Mouse (Mus musculus) bone marrow, adult 2 months (tissue): ENCODE results near the gene Elmod3.

Source experiments
- CTCF ChIP-seq: fragments of 200-500 bp; IDR thresholded peaks from 2 replicates; pipeline ENCODE4 v1.5.1; 2011; ENCODE audit warnings: low read length, control low read depth; ENCODE audit not compliant: control insufficient read depth, insufficient read depth
- POLR2A ChIP-seq: fragments of 200-500 bp; IDR thresholded peaks from 2 replicates; pipeline ENCODE4 v1.6.1; 2011; ENCODE audit warnings: low read depth, mild to moderate bottlenecking, control low read depth, low read length, borderline replicate concordance; ENCODE audit not compliant: control insufficient read depth

DNA sequence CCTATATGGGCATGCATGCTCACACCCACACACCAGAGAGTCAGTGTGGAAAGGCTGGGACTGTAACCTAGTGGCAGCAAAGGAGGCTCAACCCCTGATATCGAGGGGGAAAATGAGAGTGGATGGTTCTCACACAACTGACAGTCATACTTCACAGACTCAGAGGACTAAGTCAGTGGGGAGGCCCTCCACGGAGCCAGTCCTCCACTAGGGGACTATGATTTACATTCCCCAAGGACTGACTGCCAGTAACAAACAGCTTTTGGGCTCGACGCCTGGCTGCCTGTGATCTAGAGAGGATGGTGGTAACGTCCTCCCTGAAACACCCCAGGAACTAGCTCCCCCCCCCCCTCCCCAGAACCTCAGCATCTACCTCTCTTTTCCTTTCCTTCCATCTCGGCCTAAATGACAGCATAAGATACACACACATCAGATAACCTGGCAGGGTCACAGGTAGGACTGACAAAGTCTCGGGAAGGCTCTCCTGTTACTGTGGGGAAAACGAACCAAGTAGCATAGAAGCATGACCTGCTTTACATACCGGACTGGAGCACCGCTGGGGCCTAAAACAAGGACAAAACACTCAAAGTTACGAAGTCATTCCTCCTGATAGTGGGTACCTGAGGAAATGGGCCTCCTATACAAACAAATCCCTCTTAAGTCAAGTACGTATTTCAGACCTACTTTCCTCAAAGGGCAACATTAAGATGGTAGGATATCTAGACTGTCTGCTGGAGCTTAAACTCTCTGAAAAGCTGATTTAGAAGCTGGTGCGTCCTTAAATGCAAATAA is 934 bp downstream of the Elmod3 start:
- TF ChIP-seq POLR2A (no peak), CTCF (no peak)
